Mouse (Mus musculus) neutrophil, adult 65 days (primary cell): ENCODE data around the gene Calhm4. TPM values are rescaled to one million over a fixed set of nuclear protein-coding genes. Genes with fewer than 3 reads are reported as not detected.

ENCODE experiments used
- total RNA-seq: library from RNA; stranded (reverse); gene quantifications from 2 replicates; pipeline ENCODE4 v1.2.4, GENCODE M21; 2023

Calhm4 gene
- total RNA-seq: not detected in 2 replicates

GRCm38 (mm10) chr10:34044210-34044609 is at the start of gene Calhm4:
Gene Calhm4, minus strand, starts transcription at chr10:34044310.

GRCm38 (mm10) chr10:34037401-34037800 is 6.7 kb downstream of the Calhm4 start, which contains the start of gene Trappc3l:
Gene Trappc3l, plus strand, starts transcription at chr10:34037597.

GRCm38 (mm10) chr10:34019302-34020075 is 24.6 kb downstream of the Calhm4 start, which contains the start of gene Rwdd1:
Gene Rwdd1, minus strand, starts transcription at chr10:34019624.

Other genes starting within 250 kb of the Calhm4 start
- not detected in 2 replicates for gene Sult3a1, start 186.6 kb downstream of the Calhm4 start, total RNA-seq
- gene Rsph4a, start 139.2 kb downstream of the Calhm4 start, total RNA-seq: not detected in 2 replicates
- gene Zup1, start 93.0 kb downstream of the Calhm4 start, total RNA-seq: 46.6 and 62.5 TPM in 2 replicates
- gene Rwdd1, start 24.7 kb downstream of the Calhm4 start, total RNA-seq: 24.7 and 39.4 TPM in 2 replicates
- gene Trappc3l, start 6.7 kb downstream of the Calhm4 start, total RNA-seq: not detected in 2 replicates
- gene Calhm5, start 52.2 kb upstream of the Calhm4 start, total RNA-seq: not detected in 2 replicates
- 1.6 and 2.1 TPM in 2 replicates for gene Calhm6, start 83.7 kb upstream of the Calhm4 start, total RNA-seq
- gene Dse, start 163.4 kb upstream of the Calhm4 start, total RNA-seq: 11.3 and 13.2 TPM in 2 replicates
- 91.6 and 98.6 TPM in 2 replicates for gene Tspyl1, start 237.9 kb upstream of the Calhm4 start, total RNA-seq